Mouse (Mus musculus) T-cell, adult 2 months (primary cell): ENCODE data around the gene Krt83.
"Not testable (repeated sequence)": the region's sequence is repeated elsewhere in the genome, so short reads cannot be mapped to it uniquely, and the experiment has no call there.

Experiments
- DNase-seq: peaks from one replicate; pipeline ENCODE4 v3.0.0; 2022; ENCODE audit warnings: low spot score

Krt83 gene

GRCm38 (mm10) chr15:101491431-101491830 lies at the start of gene Krt83:
TSS of gene Krt83 (minus strand) at chr15:101491512.
- no peak for DNase-seq

DNA sequence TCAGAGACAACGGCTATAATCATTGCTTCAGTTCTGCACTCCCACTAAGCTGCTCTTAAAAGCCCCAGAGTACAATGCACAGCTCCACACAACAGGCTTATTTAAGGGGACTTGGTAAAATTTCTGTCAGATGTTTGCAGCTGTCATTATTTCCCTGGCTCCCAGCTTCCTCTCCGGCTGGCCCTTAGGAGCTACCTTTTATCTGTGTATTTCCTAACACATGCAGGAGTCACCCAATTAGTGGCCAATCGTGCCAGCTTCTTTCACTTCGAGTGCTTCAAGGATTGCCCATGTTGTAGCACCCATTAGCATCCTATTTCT lies 47.2 kb upstream of the Krt83 start:
- DNase-seq, result no peak

GRCm38 (mm10) chr15:101537864-101538579 lies 46.7 kb upstream of the Krt83 start:
- DNase-seq, result no peak

DNA sequence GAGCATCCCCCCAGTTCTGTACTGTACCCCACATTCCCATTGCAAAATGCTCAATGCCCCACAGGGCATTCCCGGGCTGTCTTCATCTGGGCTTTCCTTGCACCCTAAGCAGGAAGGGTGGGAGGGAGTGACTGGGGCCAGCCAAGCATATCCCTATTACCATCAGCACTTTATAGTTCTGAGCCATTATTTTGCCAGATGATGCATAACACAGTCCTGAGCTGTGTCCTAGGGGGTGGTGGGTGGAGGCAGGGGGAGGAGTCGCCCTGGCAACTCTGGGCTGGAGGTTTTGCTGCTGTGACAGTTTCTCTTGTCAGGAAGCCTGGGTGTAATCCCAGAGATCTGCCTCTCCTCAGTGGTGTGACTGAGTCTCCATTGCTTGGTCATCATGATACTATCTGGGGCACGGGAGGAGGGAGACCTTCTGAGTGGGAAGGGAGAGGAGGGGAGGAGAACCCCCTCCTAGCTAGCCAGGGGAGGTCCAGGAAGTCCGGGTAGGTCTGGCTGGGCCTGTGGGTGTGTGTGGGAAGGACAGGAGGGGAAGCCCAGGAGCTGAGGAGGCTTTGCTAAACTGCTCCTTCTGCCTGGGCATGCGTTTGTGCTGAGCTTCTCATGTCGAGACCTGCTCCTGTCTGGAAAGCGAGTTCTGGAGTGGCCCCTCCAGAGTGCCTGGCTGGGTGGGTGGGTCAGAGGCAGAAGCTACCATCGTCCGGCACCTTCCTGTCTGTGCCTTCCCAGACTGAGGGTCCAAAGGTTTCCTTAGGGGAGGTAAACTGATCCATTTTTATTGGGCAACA lies 44.9 kb upstream of the Krt83 start:
- DNase-seq, result no peak

DNA sequence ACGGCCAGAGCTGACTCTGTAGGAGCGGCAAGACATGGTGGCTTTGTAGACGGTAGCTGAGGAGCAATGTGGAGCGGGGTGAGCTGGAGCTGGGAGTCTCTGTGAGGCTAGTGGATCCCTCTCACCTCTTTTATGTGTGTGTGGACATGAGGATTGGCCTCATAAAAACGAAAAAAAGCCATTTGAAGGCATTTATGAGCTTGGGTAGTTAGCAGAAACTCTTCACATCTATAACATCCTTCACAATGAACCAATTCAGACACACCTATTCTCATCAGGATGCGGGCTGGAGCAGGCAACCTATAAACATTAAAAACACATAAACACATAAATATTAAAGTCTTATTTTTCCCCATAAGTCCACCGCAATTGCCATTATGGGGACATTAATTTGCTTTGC lies 41.4 kb upstream of the Krt83 start, which contains the start of gene Krt84:
Gene Krt84, minus strand, starts transcription at position 101 of the 400 bp plus-strand sequence.
- no peak for DNase-seq

- DNase-seq, result no peak
Observed at GRCm38 (mm10) chr15:101522556-101523232, 31.4 kb upstream of the Krt83 start.

DNA sequence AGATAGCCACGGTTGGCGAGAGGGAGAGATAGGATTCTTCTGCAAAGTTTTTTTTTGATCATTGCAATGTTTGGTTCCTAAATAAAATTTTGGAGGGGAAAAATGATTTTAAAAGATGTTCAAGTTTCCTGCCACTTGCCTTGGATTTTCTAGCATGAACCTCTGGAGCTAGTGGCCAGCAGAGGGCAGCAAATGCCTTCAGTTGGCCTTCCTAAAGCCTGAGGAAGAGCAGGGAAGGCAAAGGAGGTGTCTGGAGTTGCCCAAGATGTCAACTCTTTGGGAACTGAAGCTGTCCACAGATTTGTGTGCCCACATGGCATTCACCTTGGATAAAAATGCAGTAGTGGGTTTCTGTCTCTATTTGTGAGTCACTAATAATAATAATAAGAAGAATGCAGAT lies 28.5 kb upstream of the Krt83 start:
- DNase-seq, result no peak

DNA sequence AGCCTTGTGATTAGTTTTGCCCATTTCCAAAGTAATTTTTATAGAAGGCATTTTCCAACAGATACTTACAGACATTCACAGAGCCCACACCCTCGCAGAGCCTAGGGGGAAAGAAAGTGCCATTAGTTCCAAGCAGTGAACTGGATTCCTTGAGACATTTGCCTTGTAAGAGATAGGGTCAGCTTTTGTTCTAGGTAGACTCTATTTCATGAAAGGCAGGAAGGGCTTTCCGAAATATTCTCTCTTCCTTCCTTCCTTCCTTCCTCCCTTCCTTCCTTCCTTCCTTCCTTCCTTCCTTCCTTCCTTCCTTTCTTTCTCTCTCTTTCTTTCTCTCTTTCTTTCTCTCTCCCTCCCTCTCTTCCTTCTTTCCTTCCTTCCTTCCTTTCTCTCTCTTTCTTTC lies 25.8 kb upstream of the Krt83 start, which contains the start of gene Gm49425:
Gene Gm49425, minus strand, starts transcription at position 101 of the 400 bp plus-strand sequence.
- DNase-seq, result not testable (repeated sequence)

GRCm38 (mm10) chr15:101508247-101508646 lies 16.9 kb upstream of the Krt83 start:
- no peak for DNase-seq

GRCm38 (mm10) chr15:101506896-101507758 lies 15.8 kb upstream of the Krt83 start:
- no peak for DNase-seq

DNA sequence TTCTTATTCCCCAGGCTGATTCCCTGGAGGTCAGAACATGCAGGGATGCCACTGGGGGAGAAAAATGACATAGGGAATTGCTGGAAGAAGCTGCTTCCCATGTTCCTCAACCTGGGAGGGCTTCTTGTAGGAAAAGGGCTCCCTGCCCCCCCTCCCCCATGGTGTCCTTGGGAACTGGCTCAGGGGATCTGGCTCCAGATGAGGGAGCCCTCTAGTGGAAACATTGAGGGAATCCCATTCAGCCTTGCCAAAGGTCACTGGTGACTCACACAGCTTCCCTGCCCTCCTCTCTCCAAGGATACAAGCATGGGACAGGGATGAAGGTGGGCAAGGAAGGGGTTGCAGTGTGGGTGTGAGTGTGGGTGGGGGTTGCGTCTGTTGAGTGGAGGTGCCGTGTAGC lies 5.9 kb upstream of the Krt83 start:
- DNase-seq, result no peak

GRCm38 (mm10) chr15:101495266-101495665 lies 4.0 kb upstream of the Krt83 start:
- DNase-seq, result no peak

GRCm38 (mm10) chr15:101494203-101494602 lies 2.9 kb upstream of the Krt83 start:
- DNase-seq, result no peak

- DNase-seq, result no peak
Observed at GRCm38 (mm10) chr15:101493713-101494112, 2.4 kb upstream of the Krt83 start.

- no peak for DNase-seq
Observed at GRCm38 (mm10) chr15:101492718-101493117, 1.4 kb upstream of the Krt83 start.

- DNase-seq, result peak; percentile 12
Observed at GRCm38 (mm10) chr15:101485911-101486635, 5.2 kb downstream of the Krt83 start.

DNA sequence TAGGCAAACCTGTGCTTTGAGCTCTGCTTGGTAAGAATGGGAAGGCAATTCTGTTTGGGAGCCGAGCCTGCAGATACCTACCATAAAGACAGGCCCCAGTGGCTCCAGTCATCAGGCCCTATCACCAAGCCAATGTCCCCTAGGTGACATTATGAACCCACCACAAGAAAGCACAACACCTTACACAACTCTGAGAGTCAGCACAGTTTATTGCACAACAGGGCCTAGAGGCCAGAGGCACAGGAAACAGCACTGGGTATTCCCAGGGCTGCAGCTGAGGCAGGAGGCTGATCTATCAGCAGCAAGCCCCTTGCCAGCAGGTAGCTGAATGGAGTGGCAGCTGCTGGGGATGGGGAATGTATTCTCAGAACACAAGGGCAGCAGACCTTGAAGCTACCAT lies 6.4 kb downstream of the Krt83 start:
- DNase-seq, result no peak

DNA sequence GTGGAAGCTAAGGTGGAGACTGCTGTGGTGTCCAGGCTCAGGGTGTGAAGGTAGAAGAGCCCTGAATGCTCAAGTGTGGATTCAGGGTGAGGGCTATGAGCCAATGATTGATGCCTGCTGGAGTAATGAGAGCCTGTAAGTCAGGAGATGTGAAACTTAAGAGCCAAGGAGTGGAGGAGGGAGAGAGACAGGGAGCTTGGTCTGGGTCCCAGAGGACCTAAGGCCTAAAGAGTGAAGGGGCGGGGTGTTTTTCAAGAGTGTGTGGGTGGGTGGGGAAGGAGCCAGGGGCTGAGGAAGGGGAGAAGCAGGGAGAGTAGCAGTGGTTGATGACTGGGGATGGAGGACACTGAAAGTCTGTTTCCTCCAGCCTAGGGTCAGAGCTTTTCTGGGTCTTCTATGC lies 7.7 kb downstream of the Krt83 start:
- DNase-seq, result no peak

GRCm38 (mm10) chr15:101482056-101482455 lies 9.3 kb downstream of the Krt83 start:
- DNase-seq, result no peak

GRCm38 (mm10) chr15:101479666-101480060 lies 11.6 kb downstream of the Krt83 start:
- no peak for DNase-seq

GRCm38 (mm10) chr15:101479007-101479665 lies 12.2 kb downstream of the Krt83 start:
- DNase-seq, result peak; percentile 56
